Mouse (Mus musculus) cerebellum, adult 18-20 months (tissue): ENCODE results near the gene Ncor2.

Source experiments
- DNase-seq, 2 experiments: peaks; one replicate each; pipeline ENCODE4 v3.0.0; 2021

Ncor2 gene

GRCm38 (mm10) chr5:125190105-125190813 is 11.2 kb upstream of the Ncor2 start:
- DNase-seq, result no peak

- DNase-seq, result peak; percentile 71 to 80
These were observed 10.6 kb upstream of the Ncor2 start for GRCm38 (mm10) chr5:125189625-125190024.

- no peak for DNase-seq
These were observed 10.0 kb upstream of the Ncor2 start for GRCm38 (mm10) chr5:125188812-125189598.

GRCm38 (mm10) chr5:125184826-125185225 is 5.8 kb upstream of the Ncor2 start:
- no peak for DNase-seq

- no peak for DNase-seq
These were observed 4.4 kb upstream of the Ncor2 start for GRCm38 (mm10) chr5:125183321-125184003.

GRCm38 (mm10) chr5:125180630-125181263 is 1.7 kb upstream of the Ncor2 start:
- DNase-seq, result no peak

- no peak for DNase-seq
These were observed 963 bp upstream of the Ncor2 start for GRCm38 (mm10) chr5:125179735-125180629.

GRCm38 (mm10) chr5:125178171-125179006 is 630 bp downstream of the Ncor2 start:
- peak; percentile 51 to 77 for DNase-seq

GRCm38 (mm10) chr5:125177481-125178134 is 1.4 kb downstream of the Ncor2 start:
- peak; percentile 78 for DNase-seq

GRCm38 (mm10) chr5:125176864-125177263 is 2.2 kb downstream of the Ncor2 start:
- DNase-seq, result peak; percentile 54 to 57

- DNase-seq, result no peak
These were observed 2.7 kb downstream of the Ncor2 start for GRCm38 (mm10) chr5:125176370-125176766.

- DNase-seq, result no peak
These were observed 3.2 kb downstream of the Ncor2 start for GRCm38 (mm10) chr5:125175673-125176369.

GRCm38 (mm10) chr5:125174726-125175672 is 4.0 kb downstream of the Ncor2 start:
- DNase-seq, result peak; percentile 63 to 74

- no peak for DNase-seq
These were observed 5.2 kb downstream of the Ncor2 start for GRCm38 (mm10) chr5:125173868-125174267.

GRCm38 (mm10) chr5:125172831-125173615 is 6.0 kb downstream of the Ncor2 start:
- DNase-seq, result no peak

GRCm38 (mm10) chr5:125171259-125171658 is 7.8 kb downstream of the Ncor2 start:
- no peak for DNase-seq

GRCm38 (mm10) chr5:125170107-125170842 is 8.7 kb downstream of the Ncor2 start:
- no peak for DNase-seq
